Mouse (Mus musculus): ENCODE measurements around the gene Gm17657.

DNA sequence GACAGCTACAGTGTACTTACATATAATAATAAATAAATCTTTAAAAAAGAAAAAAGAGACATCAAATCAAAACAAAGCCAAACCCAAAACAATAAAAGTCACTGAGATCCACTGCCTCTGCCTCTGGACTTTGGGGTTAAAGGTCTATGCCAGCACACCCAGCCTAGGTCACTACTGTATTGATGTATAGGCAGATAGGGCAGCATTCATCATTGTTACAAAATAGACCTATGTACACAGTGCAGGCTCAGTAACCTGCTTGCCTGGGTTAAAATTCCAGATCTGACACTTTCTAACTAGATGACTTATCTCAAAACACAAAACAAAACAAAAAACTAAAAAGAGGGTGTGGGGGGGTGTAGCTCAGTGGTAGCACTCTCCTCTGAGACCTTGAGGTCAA lies 4.7 kb upstream of the Gm17657 start:
- TF ChIP-seq CTCF (IDR thresholded peaks at IDR 0.05; ENCODE audit: extremely low read depth, insufficient read length, insufficient replicate concordance, low read depth, low read length) (no peak), POLR2A (IDR thresholded peaks at IDR 0.05; ENCODE audit: low read depth, low read length) (no peak)
